Mouse (Mus musculus) embryonic fibroblast, embryonic 13.5 days (primary cell): Measurements from ENCODE around the gene Ranbp2.

Experiments used
- CTCF ChIP-seq: IDR thresholded peaks from 2 replicates; pipeline ENCODE4 v1.5.1; 2011; ENCODE audit warnings: mild to moderate bottlenecking, control low read depth, low read length, moderate library complexity, borderline replicate concordance; ENCODE audit not compliant: insufficient read depth
- POLR2A ChIP-seq: IDR thresholded peaks from 2 replicates; pipeline ENCODE4 v1.6.1; 2011; ENCODE audit warnings: low read depth, mild to moderate bottlenecking, control low read depth, low read length, moderate library complexity

DNA sequence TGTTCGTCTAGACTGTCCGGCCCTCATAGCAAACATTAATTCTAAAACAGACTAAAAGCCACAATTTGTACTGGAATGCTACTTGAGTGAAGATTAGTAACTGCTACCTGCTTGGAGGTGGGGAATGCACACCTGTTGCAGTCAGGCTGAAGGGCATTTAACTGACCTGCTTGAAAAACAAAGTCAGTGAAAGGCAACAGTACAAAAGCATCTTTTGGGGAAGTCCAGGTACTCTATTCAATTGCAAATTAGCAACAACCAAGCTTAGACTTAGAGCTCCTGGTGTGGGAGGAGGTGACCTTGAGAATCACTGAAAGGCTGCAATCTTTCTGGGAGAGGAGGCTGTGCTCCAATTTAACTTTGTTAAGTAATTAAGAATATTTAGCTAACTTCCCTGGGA, 85.5 kb downstream of the Ranbp2 start:
- TF ChIP-seq CTCF, result no peak
- no peak for TF ChIP-seq POLR2A
